Mouse (Mus musculus) 416B (cell line): ENCODE measurements at regions not wholly inside any gene's neighbourhood (a gene's known extent, or its start where the extent isn't known, plus 50 kb on each side); places are given as distances from the start of the nearest gene placed in this dataset.

Source experiments
- DNase-seq: peaks from one replicate; pipeline ENCODE4 v3.0.0; 2011; ENCODE audit warnings: low read depth

DNA sequence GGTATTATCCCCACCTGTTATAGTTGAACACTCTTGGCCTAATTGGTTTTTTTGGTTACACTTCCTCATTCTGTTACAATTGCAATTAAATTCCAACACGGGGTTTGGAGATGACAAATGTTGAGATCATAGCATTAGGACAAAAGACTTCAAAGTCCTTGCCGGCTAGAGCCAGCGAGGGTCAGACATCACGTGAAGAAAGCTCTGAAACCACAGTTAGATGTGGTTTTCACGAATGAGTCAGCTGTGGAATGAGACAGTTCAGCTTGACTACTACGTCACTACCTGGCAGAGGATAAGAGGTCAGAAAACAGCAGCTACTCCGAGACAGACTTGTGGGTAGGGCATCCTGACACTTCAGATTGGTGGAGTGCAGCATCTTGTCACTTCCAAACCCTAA lies 55.5 kb upstream of the Trio start:
- DNase-seq: peak; percentile 55

DNA sequence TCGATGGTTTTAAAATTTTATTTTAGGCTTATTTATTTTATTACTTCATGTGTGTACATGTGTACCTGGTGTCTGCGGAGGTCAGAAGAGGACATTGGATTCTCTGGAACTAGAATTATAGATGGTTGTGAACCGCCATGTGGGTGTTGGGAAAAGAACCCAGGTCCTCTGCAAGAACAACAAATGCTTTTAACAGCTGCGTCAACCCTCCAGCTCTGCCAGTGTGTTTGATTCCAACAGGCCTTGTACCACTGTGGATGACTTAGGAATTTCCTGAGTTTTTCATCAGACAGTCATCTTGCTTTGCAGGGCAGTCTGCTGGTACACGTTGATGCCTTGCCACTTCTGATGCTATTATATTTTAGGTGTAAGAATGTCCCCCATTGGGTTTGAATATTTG lies 56.8 kb upstream of the Trio start:
- DNase-seq: no peak

DNA sequence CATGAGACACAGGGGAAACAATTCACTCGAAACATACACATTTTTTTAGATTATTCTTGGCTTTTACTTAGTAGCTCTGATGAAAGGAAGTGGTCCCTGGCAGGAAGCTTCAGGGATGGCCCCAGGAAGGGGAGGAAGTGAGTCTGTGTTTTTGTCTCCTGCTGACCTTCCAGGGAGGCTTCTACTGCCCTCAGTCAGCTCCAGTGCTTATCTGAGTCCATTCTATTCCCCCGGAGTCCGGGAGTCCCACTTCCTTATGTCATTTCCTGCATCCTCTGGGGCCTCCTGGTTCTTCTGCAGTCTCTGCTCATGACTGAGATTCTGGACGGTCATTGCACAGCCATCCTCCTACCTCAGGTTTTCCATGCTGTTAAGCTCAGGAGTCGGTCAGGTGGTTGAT lies 80.3 kb upstream of the Trio start:
- peak; percentile 0 for DNase-seq

DNA sequence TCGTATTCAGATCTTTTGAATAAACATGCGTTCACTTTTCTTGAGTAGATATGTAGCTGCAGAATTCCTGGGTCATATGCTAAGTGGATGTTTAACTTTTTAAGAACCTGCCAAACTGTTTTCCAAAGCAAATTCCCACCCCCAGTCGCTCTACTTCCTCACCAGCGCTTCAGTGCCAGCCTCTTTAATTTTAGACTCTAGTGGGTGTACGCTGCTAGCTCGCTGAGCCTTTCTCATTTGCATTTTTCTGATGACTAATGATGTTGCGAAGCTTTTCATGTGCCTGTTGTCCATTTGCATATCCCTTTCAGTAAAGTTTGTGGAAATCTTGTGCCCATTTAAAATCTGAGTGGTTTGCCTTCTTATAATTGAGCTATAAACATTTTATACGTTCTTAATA lies 84.3 kb upstream of the Trio start:
- no peak for DNase-seq

DNA sequence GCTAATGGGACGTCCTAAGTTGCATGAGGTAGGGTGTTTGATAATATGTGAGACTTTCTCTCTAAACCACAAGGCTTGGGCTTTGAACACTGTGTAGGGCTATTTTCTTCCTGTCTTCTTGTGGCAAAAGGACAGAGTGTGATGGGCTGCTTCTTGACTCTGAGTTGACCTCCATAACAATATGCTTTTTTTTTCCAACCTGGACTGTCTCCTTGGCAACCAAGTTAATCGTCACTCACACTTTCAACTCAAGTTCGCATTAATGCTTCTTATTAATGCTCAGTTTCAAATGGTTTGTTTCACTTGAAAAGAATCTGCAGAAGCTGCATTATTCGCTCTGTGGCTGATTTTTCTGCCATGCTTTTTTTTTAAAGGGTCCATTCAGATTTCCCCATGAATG lies 87.8 kb upstream of the Trio start:
- no peak for DNase-seq

DNA sequence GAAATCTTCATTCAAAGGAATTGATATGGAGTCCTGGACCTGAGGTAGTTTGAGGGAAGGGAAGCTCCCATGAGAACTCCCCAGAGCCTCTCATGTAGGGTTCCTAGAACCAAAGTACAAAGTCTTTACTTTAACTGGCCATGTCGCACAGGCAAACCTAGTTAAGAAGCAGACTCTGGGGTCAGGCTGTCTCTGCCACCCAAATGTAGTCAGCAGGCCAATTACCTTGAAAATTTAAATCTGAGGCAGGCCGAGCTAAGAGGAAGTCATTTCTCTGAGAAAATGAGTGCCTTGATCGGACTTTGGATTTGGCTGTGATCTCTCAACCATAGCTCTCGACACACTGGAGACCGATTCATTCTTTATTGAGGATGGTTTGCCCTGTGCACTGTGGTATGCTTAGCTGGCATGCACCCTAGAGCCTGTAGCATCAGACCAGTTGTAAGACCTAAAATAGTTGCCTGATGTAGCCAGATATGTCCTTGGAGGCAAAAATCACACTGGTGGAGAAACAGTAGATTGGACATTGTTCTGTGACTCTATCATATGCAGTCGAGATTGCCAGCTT lies 88.6 kb upstream of the Trio start:
- no peak for DNase-seq

DNA sequence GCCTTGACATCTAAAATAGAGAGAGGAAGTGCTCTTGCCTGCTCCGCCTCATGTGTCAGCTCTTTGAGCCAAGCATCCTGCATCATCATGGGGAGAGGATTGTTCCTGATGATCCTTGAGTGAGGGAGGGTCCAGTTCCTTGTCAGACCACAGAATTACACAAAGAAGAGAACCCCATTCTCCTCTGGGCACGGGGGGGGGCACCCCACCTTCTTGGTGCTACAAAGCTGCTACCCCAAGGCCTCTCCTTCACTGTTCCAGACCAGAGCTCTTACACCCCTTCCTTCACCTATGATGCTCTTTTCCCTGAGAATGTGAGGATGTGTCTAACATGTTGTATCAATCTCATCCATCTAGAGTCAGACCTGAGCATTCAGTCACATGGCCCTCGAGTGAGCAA lies 76.7 kb upstream of the Dnah5 start:
- DNase-seq: no peak

DNA sequence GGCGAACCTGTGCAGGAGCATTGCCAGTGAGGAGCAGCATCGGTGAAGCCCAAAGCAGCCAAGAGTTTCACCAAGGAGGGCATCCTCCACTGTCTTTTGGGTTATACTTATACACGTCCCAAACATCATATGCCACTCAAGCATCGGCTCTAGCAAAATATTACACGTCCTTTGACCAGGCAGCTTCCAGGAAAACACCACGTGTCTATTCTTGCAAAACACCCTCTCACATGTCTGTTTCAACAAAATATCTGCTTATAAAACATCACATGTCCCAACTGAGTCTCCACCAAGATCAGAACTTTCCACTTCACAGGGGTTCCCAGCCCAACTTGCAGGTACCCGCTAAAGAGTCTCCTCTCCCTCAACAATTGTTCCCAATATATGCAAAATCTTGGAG lies 74.0 kb upstream of the Dnah5 start:
- no peak for DNase-seq

DNA sequence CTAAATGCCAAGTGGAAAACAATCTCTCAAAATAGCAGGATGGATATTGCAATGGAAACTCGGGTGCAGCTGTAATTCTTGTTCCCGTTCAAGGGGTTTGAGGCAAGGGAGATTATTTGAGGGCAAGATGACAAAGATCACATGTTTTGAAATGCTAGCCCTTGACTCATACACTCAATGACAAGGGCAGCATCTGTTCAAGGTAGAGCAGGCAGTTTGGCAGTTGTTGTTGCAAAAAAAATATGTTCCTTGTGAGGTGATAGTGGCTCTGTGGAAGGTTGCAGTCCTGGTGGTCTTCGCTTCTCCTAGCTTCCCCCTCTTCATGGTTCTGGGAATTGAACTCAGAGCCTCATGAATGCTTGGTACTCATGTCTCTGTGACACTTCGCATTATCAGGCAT lies 72.0 kb upstream of the Dnah5 start:
- no peak for DNase-seq

DNA sequence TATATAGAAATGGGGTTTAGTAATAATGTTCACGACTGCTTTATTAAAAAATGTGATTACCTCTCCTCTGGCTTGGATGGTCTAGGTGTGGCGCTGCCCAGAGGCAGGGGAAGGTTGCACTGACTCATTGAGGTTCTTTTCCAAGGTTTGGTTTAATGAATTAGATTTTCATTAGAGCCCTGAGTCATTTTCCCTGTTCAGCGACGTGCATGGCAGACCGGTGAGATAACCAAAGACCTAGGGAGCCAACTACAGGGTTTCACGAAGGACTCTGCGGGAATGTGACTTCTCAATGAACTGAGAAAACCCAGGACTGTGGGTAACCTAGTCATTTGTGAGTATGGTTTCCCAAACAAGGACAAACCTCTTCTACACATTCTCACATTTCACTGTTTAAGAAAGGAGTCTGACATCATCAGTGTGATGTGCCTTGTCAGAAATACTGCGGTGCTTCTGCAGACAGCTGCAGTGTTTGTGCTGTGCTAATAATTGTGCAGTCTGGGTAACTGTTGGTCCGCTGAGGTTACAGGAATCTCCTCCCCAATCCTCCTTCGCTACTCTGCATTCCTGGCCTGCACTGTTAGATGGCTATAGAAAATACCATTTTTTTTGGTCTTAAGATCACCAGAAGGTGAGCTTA lies 70.3 kb upstream of the Dnah5 start:
- DNase-seq: no peak

DNA sequence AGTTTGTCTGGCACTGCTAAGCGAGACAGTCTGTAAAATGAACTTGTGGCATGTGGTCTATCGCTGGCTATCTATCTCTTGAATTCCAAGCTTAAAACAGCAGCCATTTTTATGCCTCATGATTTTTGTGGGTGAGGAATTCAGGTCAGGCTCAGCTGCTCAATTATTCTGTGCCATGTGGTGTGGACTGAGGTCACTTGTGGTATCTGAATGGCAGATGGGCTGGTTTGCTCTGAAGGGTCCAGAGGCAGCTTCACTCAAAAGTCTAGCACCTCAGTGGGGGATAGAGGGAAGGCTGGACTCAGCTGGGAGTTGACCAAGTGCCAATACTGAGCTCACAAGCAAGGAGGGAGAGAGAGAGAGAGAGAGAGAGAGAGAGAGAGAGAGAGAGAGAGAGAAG lies 69.3 kb upstream of the Dnah5 start:
- no peak for DNase-seq

DNA sequence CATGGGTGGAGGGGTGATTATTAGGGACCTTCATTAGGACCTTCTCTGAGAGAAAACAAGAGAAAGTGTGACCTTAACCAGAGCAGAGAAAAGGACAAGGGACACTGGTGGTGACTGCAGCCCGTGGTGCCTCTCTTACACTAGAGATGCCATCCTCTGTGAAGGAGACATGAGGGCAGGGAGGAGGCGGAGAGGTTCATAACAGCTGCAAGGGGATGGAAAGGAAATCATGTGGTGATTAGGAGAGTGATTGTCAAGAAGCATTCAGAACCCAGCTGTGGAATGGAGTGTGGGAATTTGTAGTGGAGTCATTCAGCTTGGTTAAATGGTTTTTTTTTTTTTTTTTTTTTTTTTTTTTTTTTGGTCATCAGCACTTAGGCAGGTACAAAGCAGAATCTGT lies 64.7 kb upstream of the Dnah5 start:
- DNase-seq: no peak

DNA sequence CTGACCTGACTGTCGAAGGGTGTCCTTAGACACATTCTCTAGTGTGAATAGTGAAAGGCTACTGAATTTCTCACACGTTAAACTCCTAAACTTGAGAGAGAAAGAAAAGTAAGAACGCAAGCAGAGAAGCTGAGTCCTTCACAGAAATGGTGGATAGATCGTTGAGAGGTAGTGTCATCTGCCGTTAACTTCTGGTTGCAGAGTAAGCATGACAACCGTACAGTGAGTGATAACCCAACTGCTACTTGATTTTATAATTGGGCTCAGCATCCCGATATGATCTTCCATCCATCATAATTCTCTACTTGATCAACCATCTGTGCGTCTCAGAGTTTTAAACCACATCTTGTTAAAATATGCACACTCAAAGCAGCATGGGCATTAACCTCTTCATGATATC lies 63.3 kb upstream of the Dnah5 start:
- no peak for DNase-seq

DNA sequence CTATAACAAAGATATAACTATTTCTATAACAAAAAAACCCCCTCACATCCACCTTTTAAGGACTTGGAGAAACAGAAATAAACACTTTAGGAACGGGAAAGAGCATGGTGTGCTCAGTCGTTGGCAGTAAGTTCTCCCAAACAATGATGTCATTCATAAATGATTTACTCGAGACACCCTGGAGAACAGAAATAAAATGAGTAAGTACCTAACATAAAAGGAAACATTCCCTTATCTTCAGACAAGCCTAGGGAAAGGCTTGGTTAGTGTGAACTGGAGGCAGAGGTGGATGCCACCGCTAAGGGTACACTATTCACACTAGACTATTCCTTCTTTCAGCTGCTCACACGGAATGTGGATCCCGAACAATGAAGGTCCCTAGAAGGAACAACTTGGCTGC lies 62.2 kb upstream of the Dnah5 start:
- no peak for DNase-seq

DNA sequence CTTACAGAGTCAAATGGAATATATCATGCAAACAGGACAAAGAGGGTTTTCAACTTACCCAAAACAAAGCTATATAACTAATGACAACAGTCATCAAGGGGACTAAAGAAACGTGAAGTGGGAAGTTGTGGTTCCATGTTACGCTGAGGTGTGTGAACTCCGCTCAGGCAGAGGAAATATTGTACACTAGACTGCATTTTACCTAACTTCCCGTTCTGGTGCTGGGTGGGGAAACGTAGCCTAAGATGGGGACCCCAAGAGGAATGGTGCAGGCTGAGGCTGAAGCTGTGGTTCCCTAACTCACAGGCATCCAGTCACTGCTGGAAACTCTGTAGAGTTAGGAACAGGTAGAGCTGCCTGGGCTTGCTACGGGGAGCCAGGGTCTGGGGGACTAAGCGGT lies 59.3 kb upstream of the Dnah5 start:
- DNase-seq: no peak

DNA sequence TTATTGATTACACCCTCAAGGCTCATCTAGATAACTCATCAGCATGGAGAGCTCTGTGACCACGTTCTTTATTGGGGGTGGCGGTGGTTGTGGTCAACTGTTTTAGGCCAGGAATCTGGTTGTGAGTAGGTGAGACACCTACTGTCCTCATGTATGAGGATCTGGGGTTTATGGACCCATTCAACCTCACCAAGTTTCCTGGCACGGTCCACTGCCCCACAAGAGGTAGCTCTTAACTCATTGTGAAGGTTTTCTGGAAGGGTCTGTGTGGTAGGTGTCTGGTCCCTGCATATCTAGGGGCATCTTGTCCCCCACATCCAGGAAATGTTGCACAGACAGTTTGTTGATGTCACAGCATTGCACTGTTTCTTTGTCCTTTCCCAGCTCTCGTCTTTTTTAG lies 58.7 kb upstream of the Dnah5 start:
- DNase-seq: no peak

DNA sequence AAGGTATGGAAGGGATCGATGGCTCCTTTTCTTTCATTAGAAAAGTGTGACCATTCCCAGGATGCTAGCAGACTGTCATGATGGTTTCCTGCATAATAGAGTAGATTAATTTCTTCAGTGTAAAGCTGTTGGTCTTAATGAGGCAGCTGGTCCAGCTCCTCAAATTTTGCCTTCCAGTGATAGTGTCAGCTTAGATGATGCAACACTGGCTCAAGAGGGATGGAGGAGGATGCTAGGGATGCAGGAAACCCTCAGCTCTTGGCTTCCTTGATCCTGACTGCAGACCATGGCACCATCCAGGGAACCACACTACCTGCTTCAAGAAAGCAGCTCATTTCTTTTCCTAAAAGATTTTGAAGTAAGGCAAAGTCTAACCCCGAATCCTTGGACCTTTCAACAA lies 51.9 kb upstream of the Dnah5 start:
- no peak for DNase-seq
